Mouse (Mus musculus): Measurements from ENCODE around the gene Prex1. TPM values are rescaled to one million over a fixed set of nuclear protein-coding genes. Genes with fewer than 3 reads are reported as not detected.
"Not testable (repeated sequence)": the region's sequence is repeated elsewhere in the genome, so short reads cannot be mapped to it uniquely, and the experiment has no call there.

Gene Prex1
- polyA plus RNA-seq, 1 experiment from 2014 or later: 32.7 TPM

- no peaks in the 10 kb centered on the region for H3K9me3 ChIP-seq (replicated peaks)
- H3K4me1 ChIP-seq: peaks cover 6% of the 10 kb centered on the region
- H3K4me2 ChIP-seq: peak overlapping the region; percentile 27
- no peaks in the 10 kb centered on the region for H3K27me3 ChIP-seq
- no peak overlapping the region for H3K27ac ChIP-seq
- no peak overlapping the region for H3K4me3 ChIP-seq
- ATAC-seq: no peak
- 0 out of 2 replicates have a peak overlapping the region, but pooled peaks have one; percentile 43 for H3K9ac ChIP-seq
- no peaks in the 10 kb centered on the region for H3K36me3 ChIP-seq (ENCODE audit: poor library complexity, severe bottlenecking)
- 38% methylated on average over 15 of the region's 15 CpGs for WGBS
Measured at GRCm38 (mm10) chr2:166735469-166736001, 21.9 kb upstream of the Prex1 start.

GRCm38 (mm10) chr2:166732860-166733259 is 19.2 kb upstream of the Prex1 start:
- Histone ChIP-seq H3K4me3 (no peak overlapping the region), H3K36me3 (ENCODE audit: poor library complexity, severe bottlenecking) (no peaks in the 10 kb centered on the region), H3K9me3 (replicated peaks) (no peaks in the 10 kb centered on the region), H3K4me2 (no peak overlapping the region), H3K27me3 (no peaks in the 10 kb centered on the region), H3K27ac (no peak overlapping the region), H3K4me1 (peaks cover 31% of the 10 kb centered on the region), H3K9ac (no peak overlapping the region)
- no peak for ATAC-seq
- 95% methylated on average over 2 of the region's 2 CpGs for whole genome bisulfite sequencing

GRCm38 (mm10) chr2:166732146-166732545 is 18.5 kb upstream of the Prex1 start:
- Histone ChIP-seq H3K27me3 (no peaks in the 10 kb centered on the region), H3K36me3 (ENCODE audit: poor library complexity, severe bottlenecking) (no peaks in the 10 kb centered on the region), H3K4me3 (no peak overlapping the region), H3K27ac (no peak overlapping the region), H3K9ac (no peak overlapping the region), H3K9me3 (replicated peaks) (no peaks in the 10 kb centered on the region), H3K4me2 (no peak overlapping the region), H3K4me1 (peaks cover 31% of the 10 kb centered on the region)
- ATAC-seq: no peak
- 88% methylated on average over 4 of the region's 4 CpGs for WGBS

- H3K4me1 ChIP-seq: peaks cover 31% of the 10 kb centered on the region
- 93% methylated on average over 1 of the region's 1 CpGs for WGBS
- not testable (repeated sequence) for ATAC-seq; H3K9me3 ChIP-seq (replicated peaks); H3K36me3 ChIP-seq (ENCODE audit: poor library complexity, severe bottlenecking); H3K9ac ChIP-seq; H3K27ac ChIP-seq; H3K27me3 ChIP-seq; H3K4me3 ChIP-seq; H3K4me2 ChIP-seq
Measured at GRCm38 (mm10) chr2:166731102-166731883, 17.7 kb upstream of the Prex1 start.

GRCm38 (mm10) chr2:166730567-166730915 is 16.9 kb upstream of the Prex1 start:
- Histone ChIP-seq H3K36me3 (ENCODE audit: poor library complexity, severe bottlenecking) (no peaks in the 10 kb centered on the region), H3K27me3 (no peaks in the 10 kb centered on the region), H3K9ac (0 out of 2 replicates have a peak overlapping the region, but pooled peaks have one; percentile 36), H3K9me3 (replicated peaks) (no peaks in the 10 kb centered on the region), H3K4me3 (no peak overlapping the region), H3K4me1 (peaks cover 30% of the 10 kb centered on the region), H3K27ac (peak overlapping the region; percentile 80), H3K4me2 (no peak overlapping the region)
- 61% methylated on average over 6 of the region's 6 CpGs for WGBS
- ATAC-seq: no peak

GRCm38 (mm10) chr2:166729656-166730566 is 16.3 kb upstream of the Prex1 start:
- peak overlapping the region; percentile 36; the same call in 1 of the 2 replicates for H3K9ac ChIP-seq
- peak overlapping the region; percentile 27 for H3K4me2 ChIP-seq
- H3K36me3 ChIP-seq (ENCODE audit: poor library complexity, severe bottlenecking): no peaks in the 10 kb centered on the region
- peaks cover 26% of the 10 kb centered on the region for H3K4me1 ChIP-seq
- 20% methylated on average over 19 of the region's 19 CpGs for WGBS
- no peaks in the 10 kb centered on the region for H3K9me3 ChIP-seq (replicated peaks)
- peak; percentile 69 for ATAC-seq
- no peak overlapping the region for H3K4me3 ChIP-seq
- H3K27me3 ChIP-seq: no peaks in the 10 kb centered on the region
- H3K27ac ChIP-seq: peak overlapping the region; percentile 80

GRCm38 (mm10) chr2:166729045-166729444 is 15.4 kb upstream of the Prex1 start:
- H3K4me3 ChIP-seq: no peak overlapping the region
- H3K4me1 ChIP-seq: peaks cover 26% of the 10 kb centered on the region
- no peaks in the 10 kb centered on the region for H3K9me3 ChIP-seq (replicated peaks)
- 29% methylated on average over 3 of the region's 3 CpGs for WGBS
- H3K4me2 ChIP-seq: no peak overlapping the region
- H3K27ac ChIP-seq: no peak overlapping the region
- H3K36me3 ChIP-seq (ENCODE audit: poor library complexity, severe bottlenecking): no peaks in the 10 kb centered on the region
- H3K9ac ChIP-seq: no peak overlapping the region
- ATAC-seq: no peak
- no peaks in the 10 kb centered on the region for H3K27me3 ChIP-seq

- Histone ChIP-seq H3K4me3 (no peak overlapping the region), H3K9me3 (replicated peaks) (no peaks in the 10 kb centered on the region), H3K36me3 (ENCODE audit: poor library complexity, severe bottlenecking) (no peaks in the 10 kb centered on the region), H3K9ac (no peak overlapping the region), H3K4me2 (no peak overlapping the region), H3K27me3 (no peaks in the 10 kb centered on the region), H3K27ac (peak overlapping the region; percentile 36; the same call in 1 of the 2 replicates), H3K4me1 (peaks cover 26% of the 10 kb centered on the region)
- 47% methylated on average over 3 of the region's 3 CpGs for WGBS
- no peak for ATAC-seq
Measured at GRCm38 (mm10) chr2:166728261-166728680, 14.6 kb upstream of the Prex1 start.

GRCm38 (mm10) chr2:166727790-166728189 is 14.2 kb upstream of the Prex1 start:
- no peak overlapping the region for H3K9ac ChIP-seq
- 80% methylated on average over 10 of the region's 10 CpGs for WGBS
- H3K4me3 ChIP-seq: no peak overlapping the region
- H3K4me2 ChIP-seq: no peak overlapping the region
- no peaks in the 10 kb centered on the region for H3K27me3 ChIP-seq
- no peak overlapping the region for H3K27ac ChIP-seq
- H3K36me3 ChIP-seq (ENCODE audit: poor library complexity, severe bottlenecking): no peaks in the 10 kb centered on the region
- no peaks in the 10 kb centered on the region for H3K9me3 ChIP-seq (replicated peaks)
- ATAC-seq: no peak
- H3K4me1 ChIP-seq: peaks cover 26% of the 10 kb centered on the region

- H3K9me3 ChIP-seq (replicated peaks): no peaks in the 10 kb centered on the region
- no peak overlapping the region for H3K4me2 ChIP-seq
- no peak overlapping the region for H3K4me3 ChIP-seq
- 0 out of 2 replicates have a peak overlapping the region, but pooled peaks have one; percentile 1 for H3K27ac ChIP-seq
- WGBS: 59% methylated on average over 6 of the region's 6 CpGs
- H3K27me3 ChIP-seq: no peaks in the 10 kb centered on the region
- H3K36me3 ChIP-seq (ENCODE audit: poor library complexity, severe bottlenecking): no peaks in the 10 kb centered on the region
- H3K4me1 ChIP-seq: peaks cover 26% of the 10 kb centered on the region
- no peak for ATAC-seq
- no peak overlapping the region for H3K9ac ChIP-seq
Measured at GRCm38 (mm10) chr2:166726891-166727290, 13.3 kb upstream of the Prex1 start.

GRCm38 (mm10) chr2:166720416-166720815 is 6.8 kb upstream of the Prex1 start:
- no peak overlapping the region for H3K27ac ChIP-seq
- H3K4me3 ChIP-seq: no peak overlapping the region
- H3K4me1 ChIP-seq: no peaks in the 10 kb centered on the region
- no peak overlapping the region for H3K4me2 ChIP-seq
- H3K36me3 ChIP-seq (ENCODE audit: poor library complexity, severe bottlenecking): no peaks in the 10 kb centered on the region
- H3K9me3 ChIP-seq (replicated peaks): no peaks in the 10 kb centered on the region
- 63% methylated on average over 3 of the region's 3 CpGs for WGBS
- ATAC-seq: no peak
- no peak overlapping the region for H3K9ac ChIP-seq
- no peaks in the 10 kb centered on the region for H3K27me3 ChIP-seq

GRCm38 (mm10) chr2:166719930-166720305 is 6.3 kb upstream of the Prex1 start:
- Histone ChIP-seq H3K4me2 (no peak overlapping the region), H3K27ac (no peak overlapping the region), H3K36me3 (ENCODE audit: poor library complexity, severe bottlenecking) (no peaks in the 10 kb centered on the region), H3K27me3 (no peaks in the 10 kb centered on the region), H3K4me1 (no peaks in the 10 kb centered on the region), H3K9me3 (replicated peaks) (no peaks in the 10 kb centered on the region), H3K4me3 (no peak overlapping the region), H3K9ac (no peak overlapping the region)
- WGBS: 68% methylated on average over 2 of the region's 2 CpGs
- no peak for ATAC-seq

All from forebrain, embryonic 13.5 days (tissue).